Mouse (Mus musculus) adrenal gland, postnatal 25 days (tissue): Measurements from ENCODE around the gene Zfp553. TPM values are rescaled to one million over a fixed set of nuclear protein-coding genes. Genes with fewer than 3 reads are reported as not detected.

ENCODE experiments used
- DNase-seq: peaks from one replicate; pipeline ENCODE4 v3.0.0; 2021; ENCODE audit warnings: mixed read lengths
- total RNA-seq: library from RNA; stranded (reverse); gene quantifications from 2 replicates; pipeline ENCODE4 v1.2.3, GENCODE M21; 2021

Gene Zfp553
- total RNA-seq, 1 experiment from 2014 or later: 14.7 TPM

- peak; percentile 37 for DNase-seq
Observed at GRCm38 (mm10) chr7:127273118-127273923, 40.5 kb downstream of the Zfp553 start.

GRCm38 (mm10) chr7:127273925-127274789, 41.3 kb downstream of the Zfp553 start, which contains the start of gene Sephs2:
Sephs2 (minus strand) TSS chr7:127274055.
- peak; percentile 92 for DNase-seq

- no peak for DNase-seq
Observed at GRCm38 (mm10) chr7:127276519-127276961, 43.7 kb downstream of the Zfp553 start.

- DNase-seq: peak; percentile 39
Observed at GRCm38 (mm10) chr7:127278311-127278710, 45.5 kb downstream of the Zfp553 start.

GRCm38 (mm10) chr7:127280092-127280491, 47.2 kb downstream of the Zfp553 start:
- no peak for DNase-seq

GRCm38 (mm10) chr7:127281114-127281513, 48.3 kb downstream of the Zfp553 start:
- no peak for DNase-seq

- no peak for DNase-seq
Observed at GRCm38 (mm10) chr7:127282190-127282589, 49.3 kb downstream of the Zfp553 start.

- no peak for DNase-seq
Observed at GRCm38 (mm10) chr7:127285154-127285553, 52.3 kb downstream of the Zfp553 start.

Other genes starting within 250 kb of the Zfp553 start
- 102 and 118 TPM in 2 replicates for gene Mvp, start 218.4 kb upstream of the Zfp553 start, total RNA-seq
- gene Pagr1b, start 216.6 kb upstream of the Zfp553 start, total RNA-seq: 1.7 and 2.8 TPM in 2 replicates
- gene Pagr1a, start 215.7 kb upstream of the Zfp553 start, total RNA-seq: 13.4 and 28.2 TPM in 2 replicates
- 31.0 and 44.0 TPM in 2 replicates for gene Gm42742, start 212.0 kb upstream of the Zfp553 start, total RNA-seq
- 2.2 and 5.1 TPM in 2 replicates for gene Prrt2, start 211.8 kb upstream of the Zfp553 start, total RNA-seq
- gene Maz, start 206.0 kb upstream of the Zfp553 start, total RNA-seq: 167 and 171 TPM in 2 replicates
- gene Kif22, start 190.6 kb upstream of the Zfp553 start, total RNA-seq: 9.5 and 15.0 TPM in 2 replicates
- gene Zg16, start 145.7 kb upstream of the Zfp553 start, total RNA-seq: not detected in 2 replicates
- 0.43 and 1.1 TPM in 2 replicates for gene AI467606, start 141.7 kb upstream of the Zfp553 start, total RNA-seq
- gene Qprt, start 110.8 kb upstream of the Zfp553 start, total RNA-seq: 0.21 TPM in 1 of 2 replicates, not detected in the other
- gene Spn, start 95.2 kb upstream of the Zfp553 start, total RNA-seq: 0.55 and 1.0 TPM in 2 replicates
- 53.5 and 65.9 TPM in 2 replicates for gene Cd2bp2, start 37.0 kb upstream of the Zfp553 start, total RNA-seq
- gene Tbc1d10b, start 24.6 kb upstream of the Zfp553 start, total RNA-seq: 51.9 and 53.1 TPM in 2 replicates
- gene Mylpf, start 24.2 kb upstream of the Zfp553 start, total RNA-seq: 4.1 and 4.4 TPM in 2 replicates
- gene Sept1, start 69 bp downstream of the Zfp553 start, total RNA-seq: 8.3 and 12.9 TPM in 2 replicates
- gene Zfp771, start 11.2 kb downstream of the Zfp553 start, total RNA-seq: 26.9 and 36.0 TPM in 2 replicates
- 39.8 and 50.7 TPM in 2 replicates for gene Dctpp1, start 27.6 kb downstream of the Zfp553 start, total RNA-seq
- 114 and 117 TPM in 2 replicates for gene Sephs2, start 41.0 kb downstream of the Zfp553 start, total RNA-seq
- 0.57 and 1.0 TPM in 2 replicates for gene Itgal, start 63.2 kb downstream of the Zfp553 start, total RNA-seq
- gene Zfp768, start 112.5 kb downstream of the Zfp553 start, total RNA-seq: 31.4 and 32.8 TPM in 2 replicates
- 8.3 and 11.2 TPM in 2 replicates for gene Zfp747, start 143.0 kb downstream of the Zfp553 start, total RNA-seq
- 5.3 and 5.9 TPM in 2 replicates for gene 9130019O22Rik, start 154.1 kb downstream of the Zfp553 start, total RNA-seq
- 9.6 and 10.7 TPM in 2 replicates for gene E430018J23Rik, start 160.6 kb downstream of the Zfp553 start, total RNA-seq
- gene Zfp764, start 173.8 kb downstream of the Zfp553 start, total RNA-seq: 7.5 and 8.0 TPM in 2 replicates
- 13.3 and 23.3 TPM in 2 replicates for gene Zfp688, start 189.0 kb downstream of the Zfp553 start, total RNA-seq
- 3.3 and 4.2 TPM in 2 replicates for gene Zfp689, start 216.1 kb downstream of the Zfp553 start, total RNA-seq
- gene Prr14, start 226.6 kb downstream of the Zfp553 start, total RNA-seq: 62.4 and 63.3 TPM in 2 replicates
- 84.4 and 86.7 TPM in 2 replicates for gene Fbrs, start 246.1 kb downstream of the Zfp553 start, total RNA-seq